Mouse (Mus musculus) midbrain, embryonic 10.5 days (tissue): Measurements from ENCODE around the gene Eif2b4. TPM values are rescaled to one million over a fixed set of nuclear protein-coding genes. Genes with fewer than 3 reads are reported as not detected.
"Not testable (repeated sequence)": the region's sequence is repeated elsewhere in the genome, so short reads cannot be mapped to it uniquely, and the experiment has no call there.

ENCODE experiments used
- DNase-seq: peaks from one replicate; pipeline ENCODE4 v3.0.0-alpha.2; 2017; ENCODE audit warnings: low spot score
- H3K27ac ChIP-seq: fragments of 300-500 bp; sonication (generic); replicated peaks from 2 replicates; pipeline ENCODE4 v1.5.1; 2016; ENCODE audit warnings: mild to moderate bottlenecking
- H3K27me3 ChIP-seq: fragments of 300-500 bp; sonication (generic); 2 replicates; pipeline ENCODE4 v1.6.1; 2016; ENCODE audit warnings: low read depth, mild to moderate bottlenecking; ENCODE audit not compliant: poor library complexity, severe bottlenecking
- H3K36me3 ChIP-seq: fragments of 300-500 bp; sonication (generic); 2 replicates; pipeline ENCODE4 v1.6.1; 2016; ENCODE audit warnings: mild to moderate bottlenecking, moderate library complexity
- H3K4me1 ChIP-seq: fragments of 300-500 bp; sonication (generic); 2 replicates; pipeline ENCODE4 v1.6.1; 2016
- H3K4me3 ChIP-seq: fragments of 300-500 bp; sonication (generic); 2 replicates; pipeline ENCODE4 v1.5.1; 2016; ENCODE audit warnings: mild to moderate bottlenecking, moderate library complexity
- H3K9me3 ChIP-seq: fragments of 300-500 bp; sonication (generic); replicated peaks from 2 replicates; pipeline ENCODE4 v1.6.1; 2016; ENCODE audit warnings: mild to moderate bottlenecking
- WGBS: fragments of 180-500 bp; shearing (Covaris S2); methylation state at CpG from one replicate; pipeline ENCODE4 v1.1.7; 2016; 5-methylcytosine and 5-hydroxymethylcytosine counted together
- polyA plus RNA-seq: library from polyadenylated mRNA; unstranded; fragments of >200 nt; fragmentation: Nextera tagmentation; extraction: Ambion mirVana; gene quantifications from 2 replicates; pipeline ENCODE4 v1.2.1, GENCODE M21; 2016

The Eif2b4 gene
- polyA plus RNA-seq, 1 experiment from 2014 or later: 86.3 TPM

DNA sequence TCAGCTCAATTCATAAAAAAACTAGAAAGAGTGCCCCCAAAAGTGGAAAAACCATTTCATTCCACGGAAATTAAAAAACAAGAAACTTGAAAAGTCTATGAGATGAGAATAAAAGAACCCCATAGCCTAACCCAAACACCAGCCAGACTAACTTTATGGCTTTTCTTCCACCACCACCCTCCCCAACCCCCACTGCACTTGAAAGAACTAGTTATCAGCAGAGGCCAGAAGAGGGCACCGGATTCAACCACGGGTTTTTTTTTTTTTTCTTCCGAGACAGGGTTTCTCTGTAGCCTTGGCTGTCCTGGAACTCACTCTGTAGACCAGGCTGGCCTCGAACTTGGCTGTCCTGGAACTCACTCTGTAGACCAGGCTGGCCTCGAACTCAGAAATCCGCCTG is 25.1 kb upstream of the Eif2b4 start:
- no peak for DNase-seq
- H3K4me3 ChIP-seq: peak overlapping the region; percentile 20; the same call in 1 of the 2 replicates
- H3K9me3 ChIP-seq: no peaks in the 10 kb centered on the region
- H3K4me1 ChIP-seq: peaks cover 24% of the 10 kb centered on the region
- H3K27me3 ChIP-seq: no peaks in the 10 kb centered on the region
- H3K27ac ChIP-seq: no peak overlapping the region
- peaks cover 16% of the 10 kb centered on the region for H3K36me3 ChIP-seq
- WGBS: 77% methylated on average over 7 of the region's 7 CpGs

DNA sequence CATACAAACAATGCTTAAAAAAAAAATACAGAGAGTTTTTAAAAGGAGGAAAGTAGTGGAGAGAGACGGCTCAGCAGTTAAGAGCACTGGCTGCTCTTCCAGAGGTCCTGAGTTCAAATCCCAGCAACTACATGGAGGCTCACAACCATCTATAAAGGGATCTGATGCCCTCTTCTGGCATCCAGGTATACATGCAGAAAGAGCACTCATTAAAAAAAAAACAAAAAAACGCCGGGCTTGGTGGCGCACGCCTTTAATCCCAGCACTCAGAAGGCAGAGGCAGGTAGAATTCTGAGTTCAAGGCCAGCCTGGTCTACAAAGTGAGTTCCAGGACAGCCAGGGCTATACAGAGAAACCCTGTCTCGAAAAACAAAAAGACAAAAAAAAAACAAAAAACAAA is 23.3 kb upstream of the Eif2b4 start:
- DNase-seq: not testable (repeated sequence)
- peaks cover 16% of the 10 kb centered on the region for H3K36me3 ChIP-seq
- 89% methylated on average over 6 of the region's 6 CpGs for WGBS

DNA sequence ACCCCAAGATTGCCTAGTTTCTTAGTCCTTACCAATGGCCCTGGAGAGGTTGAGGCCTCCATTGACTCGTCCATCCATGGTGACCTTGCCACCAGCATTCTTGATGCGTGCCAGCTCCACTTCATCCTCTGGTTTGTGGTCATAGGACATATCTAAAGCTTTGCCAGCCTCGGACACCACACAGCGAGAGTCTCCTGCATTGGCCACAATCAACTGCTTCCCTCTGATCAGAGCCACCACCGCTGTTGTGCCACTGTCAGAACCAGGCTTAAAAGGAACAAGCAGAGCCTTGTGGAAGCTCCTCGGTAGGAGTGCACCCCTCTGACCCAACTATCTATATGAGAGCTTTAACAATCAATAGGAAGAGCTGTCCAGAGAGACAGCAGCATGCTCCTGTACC is 11.2 kb upstream of the Eif2b4 start:
- Histone ChIP-seq H3K27me3 (no peaks in the 10 kb centered on the region), H3K4me1 (peaks cover 27% of the 10 kb centered on the region), H3K36me3 (peaks cover 81% of the 10 kb centered on the region), H3K9me3 (peaks cover 6% of the 10 kb centered on the region), H3K4me3 (no peak overlapping the region), H3K27ac (no peak overlapping the region)
- WGBS: 91% methylated on average over 6 of the region's 6 CpGs
- no peak for DNase-seq

More for the DNA sequence above, 23.3 kb upstream of the Eif2b4 start:
- not testable (repeated sequence) for H3K9me3 ChIP-seq, H3K4me3 ChIP-seq, H3K27ac ChIP-seq, H3K27me3 ChIP-seq
- peaks cover 21% of the 10 kb centered on the region for H3K4me1 ChIP-seq

DNA sequence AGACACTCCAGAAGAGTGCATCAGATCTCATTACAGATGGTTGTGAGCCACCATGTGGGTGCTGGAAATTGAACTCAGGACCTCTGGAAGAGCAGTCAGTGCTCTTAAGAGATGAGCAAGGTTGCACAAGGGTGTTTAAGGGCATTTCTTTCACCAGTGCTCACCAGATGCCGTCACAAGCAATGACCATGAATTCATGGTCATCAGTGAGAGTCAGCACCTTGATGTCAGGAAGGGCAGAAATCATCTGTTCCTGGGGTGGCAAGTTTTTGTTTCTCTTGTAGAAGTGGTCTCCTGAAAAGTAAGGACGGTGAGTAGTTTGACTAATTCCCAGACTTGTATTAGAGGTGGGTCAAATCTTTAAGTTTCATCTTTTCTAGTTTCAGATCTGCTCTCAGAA is 10.6 kb upstream of the Eif2b4 start:
- 93% methylated on average over 2 of the region's 2 CpGs for WGBS
- H3K36me3 ChIP-seq: peaks cover 86% of the 10 kb centered on the region

DNA sequence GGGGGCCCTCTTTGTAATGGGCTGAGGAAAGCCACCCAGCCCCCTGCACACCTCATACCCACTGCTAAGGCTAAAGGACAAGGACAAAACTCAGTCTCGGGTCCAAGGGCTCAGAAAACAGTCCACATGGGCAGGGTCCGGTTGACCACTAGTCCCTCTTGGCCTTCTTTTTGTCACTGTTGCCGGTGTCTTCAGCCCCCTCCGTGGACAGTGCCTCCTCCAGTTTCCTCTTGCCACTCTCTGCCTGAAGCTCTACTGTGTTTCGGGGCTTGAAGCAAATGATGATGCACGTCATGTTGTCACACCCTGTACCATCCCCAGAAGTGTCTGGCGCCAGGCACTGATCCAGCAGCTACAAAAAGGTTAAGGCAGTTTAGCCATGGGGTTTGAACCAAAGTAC is 9.7 kb upstream of the Eif2b4 start:
- Histone ChIP-seq H3K27ac (peak overlapping the region; percentile 96), H3K4me1 (peaks cover 27% of the 10 kb centered on the region), H3K4me3 (peak overlapping the region; percentile 84), H3K27me3 (no peaks in the 10 kb centered on the region), H3K36me3 (peaks cover 86% of the 10 kb centered on the region), H3K9me3 (peaks cover 6% of the 10 kb centered on the region)
- WGBS: 87% methylated on average over 7 of the region's 7 CpGs
- no peak for DNase-seq

More for the DNA sequence above, 10.6 kb upstream of the Eif2b4 start:
- peaks cover 6% of the 10 kb centered on the region for H3K9me3 ChIP-seq
- H3K27me3 ChIP-seq: no peaks in the 10 kb centered on the region
- H3K4me1 ChIP-seq: peaks cover 27% of the 10 kb centered on the region
- no peak overlapping the region for H3K4me3 ChIP-seq
- H3K27ac ChIP-seq: no peak overlapping the region
- no peak for DNase-seq

DNA sequence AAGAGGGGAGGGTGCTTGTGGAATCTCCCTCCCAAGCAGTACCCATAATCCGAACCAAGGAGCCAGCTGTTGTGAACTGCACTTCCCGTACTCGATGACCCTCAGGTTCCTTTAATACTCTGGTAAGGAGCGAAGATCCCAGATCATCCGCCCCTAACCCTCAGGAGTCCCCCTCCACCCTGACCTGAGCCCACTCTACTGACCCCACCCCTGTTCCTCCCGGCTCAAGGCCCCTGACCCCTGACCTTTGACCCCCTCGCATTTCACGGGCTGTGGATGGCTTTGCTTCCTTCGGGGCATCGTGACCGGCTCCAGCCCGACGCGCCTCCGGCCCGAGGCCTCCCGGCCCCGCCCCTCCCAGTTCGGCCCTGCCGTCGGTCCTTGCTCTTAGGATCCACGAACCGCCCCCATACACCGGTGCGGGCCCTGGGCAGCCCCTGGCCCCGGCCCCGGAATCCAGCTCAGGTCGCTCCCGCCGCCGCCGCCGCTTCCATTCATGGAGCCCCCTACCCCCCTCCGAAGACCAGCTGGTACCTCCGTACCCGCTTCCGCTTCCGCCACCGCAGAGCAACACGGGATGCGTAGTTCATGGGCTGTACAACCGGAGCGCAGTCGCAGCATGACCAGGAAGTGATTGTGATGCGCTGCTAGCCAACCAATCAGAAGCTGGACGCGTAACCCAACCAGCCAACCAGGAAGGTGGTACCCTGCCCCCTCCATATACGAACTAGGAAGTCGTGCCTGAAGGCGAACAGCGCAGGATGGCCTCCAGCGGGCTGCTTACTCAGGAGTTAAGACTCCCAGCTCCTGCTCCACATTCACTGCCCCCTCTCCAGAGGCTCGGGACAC is 8.7 kb upstream of the Eif2b4 start, which contains the start of gene Zfp513:
Gene Zfp513, minus strand, starts transcription at position 562 of the 849 bp plus-strand sequence.
- Histone ChIP-seq H3K4me3 (peak within 1 kb of the TSS; percentile 84), H3K36me3 (peaks cover 86% of the 10 kb centered on the region), H3K4me1 (peaks cover 27% of the 10 kb centered on the region), H3K27me3 (no peaks in the 10 kb centered on the region), H3K9me3 (peaks cover 6% of the 10 kb centered on the region), H3K27ac (peak within 1 kb of the TSS; percentile 96)
- WGBS: under 1% methylated on average over 53 of the region's 53 CpGs
- DNase-seq: peak; percentile 97

DNA sequence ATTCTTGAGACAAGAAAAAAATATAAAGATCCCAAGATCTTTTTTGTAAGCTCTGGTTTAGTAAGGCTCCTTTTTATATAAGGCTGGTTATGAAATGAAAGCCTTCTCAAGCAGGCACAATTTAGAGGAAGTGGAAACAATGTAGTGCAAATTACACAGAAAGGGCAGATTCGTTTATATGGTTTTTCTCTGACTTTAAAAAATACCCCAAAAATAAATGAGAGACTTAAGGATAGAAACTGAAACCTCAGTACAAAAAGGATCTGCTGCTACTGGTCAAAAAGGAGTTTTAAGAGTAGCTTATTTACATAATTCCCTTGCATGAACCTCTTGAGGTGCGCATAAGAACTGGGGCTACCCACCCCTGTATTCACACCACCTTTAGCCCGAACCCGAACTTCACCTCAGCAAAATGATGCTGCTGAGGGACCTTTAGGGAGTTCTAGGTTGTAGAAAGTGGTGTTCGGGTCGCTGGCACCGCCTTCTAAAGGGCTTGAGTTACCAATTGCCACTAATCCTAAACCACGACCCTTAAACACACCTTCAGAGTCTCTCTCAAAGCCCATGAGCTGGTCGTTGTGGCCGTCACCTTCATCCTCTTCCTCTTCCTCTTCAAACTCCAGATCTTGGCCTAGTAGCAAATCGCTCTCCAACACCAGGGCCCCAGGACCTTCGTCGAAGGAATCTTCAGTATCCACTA is 8.0 kb upstream of the Eif2b4 start:
- WGBS: 24% methylated on average over 13 of the region's 13 CpGs
- peak overlapping the region; percentile 96 for H3K27ac ChIP-seq
- DNase-seq: no peak
- H3K4me3 ChIP-seq: peak overlapping the region; percentile 84
- H3K36me3 ChIP-seq: peaks cover 87% of the 10 kb centered on the region
- H3K9me3 ChIP-seq: peaks cover 6% of the 10 kb centered on the region
- no peaks in the 10 kb centered on the region for H3K27me3 ChIP-seq
- peaks cover 27% of the 10 kb centered on the region for H3K4me1 ChIP-seq

DNA sequence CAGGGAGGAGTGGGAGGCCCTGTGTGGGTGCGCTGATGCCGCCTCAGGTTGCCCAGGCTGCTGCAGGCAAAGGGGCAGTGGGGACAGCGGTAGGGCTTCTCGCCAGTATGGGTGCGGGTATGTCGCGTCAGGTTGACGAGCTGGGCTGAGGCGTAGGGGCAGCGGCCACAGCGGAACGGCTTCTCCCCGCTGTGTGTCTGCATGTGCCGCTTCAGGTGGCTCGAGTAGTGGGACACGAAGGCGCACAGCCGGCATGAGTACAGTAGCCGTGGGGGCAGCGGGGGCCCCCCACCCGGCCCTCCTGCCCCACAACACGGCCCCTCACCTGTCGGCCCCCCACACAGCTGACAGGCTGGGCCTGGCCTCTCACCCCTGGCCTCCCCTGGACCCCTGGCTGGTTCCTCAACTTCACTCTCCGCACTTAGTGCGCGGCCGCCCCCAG is 7.1 kb upstream of the Eif2b4 start:
- no peak overlapping the region for H3K27ac ChIP-seq
- peaks cover 87% of the 10 kb centered on the region for H3K36me3 ChIP-seq
- peaks cover 6% of the 10 kb centered on the region for H3K9me3 ChIP-seq
- no peak for DNase-seq
- H3K4me1 ChIP-seq: peaks cover 27% of the 10 kb centered on the region
- 90% methylated on average over 27 of the region's 27 CpGs for WGBS
- no peaks in the 10 kb centered on the region for H3K27me3 ChIP-seq
- peak overlapping the region; percentile 84 for H3K4me3 ChIP-seq

DNA sequence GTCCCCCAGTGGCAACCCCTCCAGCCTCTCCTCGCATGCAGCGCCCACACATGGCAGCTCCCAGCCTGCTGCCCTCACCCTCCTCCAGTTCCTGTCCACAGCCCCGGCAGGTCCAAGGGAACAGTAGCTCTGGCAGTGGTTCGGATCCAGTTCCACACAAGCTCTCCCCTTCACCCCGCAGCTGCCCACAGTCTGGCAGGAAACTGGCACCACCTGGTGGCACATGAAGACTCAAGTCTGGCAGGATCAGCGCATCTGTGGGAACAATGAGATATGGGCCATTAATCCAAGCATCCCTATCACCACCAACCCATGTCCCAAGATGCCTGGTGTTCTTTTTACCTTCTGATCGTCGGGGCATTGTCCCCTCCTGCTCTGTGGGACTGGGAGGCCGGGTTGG is 6.7 kb upstream of the Eif2b4 start:
- no peak for DNase-seq
- Histone ChIP-seq H3K36me3 (peaks cover 87% of the 10 kb centered on the region), H3K4me1 (peaks cover 27% of the 10 kb centered on the region), H3K4me3 (peak overlapping the region; percentile 84; the same call in 1 of the 2 replicates), H3K9me3 (peaks cover 6% of the 10 kb centered on the region), H3K27ac (no peak overlapping the region), H3K27me3 (no peaks in the 10 kb centered on the region)
- 90% methylated on average over 9 of the region's 9 CpGs for WGBS

DNA sequence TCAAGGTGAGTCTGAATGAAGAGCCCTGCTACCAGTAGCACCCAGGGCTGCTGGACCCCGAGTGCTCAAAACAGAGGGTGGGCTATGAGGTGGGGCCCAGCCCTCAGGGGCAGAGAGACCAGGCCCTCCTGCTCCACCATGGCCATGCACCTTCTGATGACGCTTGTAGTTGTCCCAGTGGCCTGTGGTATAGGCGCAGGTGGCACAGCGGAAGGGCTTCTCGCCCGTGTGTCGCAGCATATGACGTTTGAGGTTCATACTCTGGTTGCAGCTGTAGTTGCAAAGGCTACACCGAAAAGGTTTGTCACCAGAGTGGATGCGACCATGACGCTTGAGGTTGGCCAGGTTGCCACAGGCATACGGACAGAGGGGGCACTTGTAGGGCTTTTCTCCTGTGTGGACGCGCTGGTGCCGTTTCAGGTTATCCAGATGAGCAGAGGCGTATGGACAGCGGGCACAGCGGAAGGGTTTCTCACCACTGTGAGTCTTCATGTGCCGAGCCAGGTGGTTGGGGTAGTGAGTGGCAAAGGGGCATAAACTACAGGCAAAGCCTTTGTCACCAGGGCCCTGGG is 6.2 kb upstream of the Eif2b4 start:
- Histone ChIP-seq H3K9me3 (peaks cover 6% of the 10 kb centered on the region), H3K36me3 (peaks cover 87% of the 10 kb centered on the region), H3K27me3 (no peaks in the 10 kb centered on the region), H3K27ac (no peak overlapping the region), H3K4me1 (peaks cover 30% of the 10 kb centered on the region), H3K4me3 (peak overlapping the region; percentile 84; the same call in 1 of the 2 replicates)
- no peak for DNase-seq
- 93% methylated on average over 19 of the region's 19 CpGs for WGBS

DNA sequence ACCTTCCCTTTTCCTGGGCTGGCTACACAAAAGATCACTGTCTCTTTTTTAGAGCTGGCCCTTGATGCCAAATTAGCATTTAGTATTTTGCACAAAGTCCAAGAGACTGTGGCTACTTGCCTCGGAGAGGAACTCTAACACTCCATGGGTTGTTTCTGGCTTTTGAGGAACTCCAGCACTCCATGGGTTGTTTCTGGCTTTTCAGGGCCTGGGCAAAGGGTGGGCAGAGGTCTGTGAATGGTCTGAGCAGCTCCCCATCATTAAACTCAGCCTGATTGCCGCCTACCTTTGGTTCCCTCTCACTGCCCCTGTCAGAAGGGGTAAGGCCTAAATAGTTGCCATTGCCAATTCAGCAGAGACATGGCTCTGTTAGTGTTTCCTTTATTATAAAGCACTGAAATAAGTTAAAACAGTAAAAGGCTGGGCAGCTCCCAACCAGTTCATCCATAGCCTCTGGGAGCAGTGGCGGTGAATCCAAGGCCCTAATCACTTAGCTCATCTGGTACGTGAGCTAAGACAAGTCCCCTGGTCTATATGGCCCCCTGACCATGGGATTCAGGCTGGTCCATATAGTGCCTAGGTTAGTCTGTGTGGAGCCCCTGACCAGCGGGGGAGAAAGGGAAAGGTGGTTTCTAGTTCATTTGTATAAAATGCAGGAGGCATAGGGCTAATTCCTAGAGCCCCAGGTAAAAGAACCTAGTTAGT is 5.5 kb upstream of the Eif2b4 start:
- H3K9me3 ChIP-seq: peaks cover 6% of the 10 kb centered on the region
- no peak overlapping the region for H3K4me3 ChIP-seq
- WGBS: 87% methylated on average over 5 of the region's 5 CpGs
- DNase-seq: no peak
- no peaks in the 10 kb centered on the region for H3K27me3 ChIP-seq
- H3K36me3 ChIP-seq: peaks cover 82% of the 10 kb centered on the region
- no peak overlapping the region for H3K27ac ChIP-seq
- H3K4me1 ChIP-seq: peaks cover 37% of the 10 kb centered on the region

DNA sequence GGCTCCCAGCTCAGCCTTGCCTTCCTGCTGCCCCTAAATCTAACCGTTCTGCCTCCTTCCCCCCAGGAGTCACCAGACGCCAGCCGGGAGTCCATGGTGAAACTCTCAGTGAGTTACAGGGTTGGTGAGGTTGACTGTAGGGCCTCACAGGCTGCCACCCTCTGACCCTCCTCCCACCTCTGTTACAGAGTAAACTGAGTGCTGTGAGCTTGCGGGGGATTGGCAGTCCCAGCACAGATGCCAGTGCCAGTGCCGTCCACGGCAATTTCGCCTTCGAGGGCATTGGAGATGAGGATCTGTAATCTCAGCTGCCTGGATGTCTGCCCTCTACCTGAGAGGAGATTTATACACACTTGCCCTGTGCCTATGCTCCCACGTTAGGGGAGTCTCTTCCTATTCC is 4.9 kb upstream of the Eif2b4 start:
- no peak overlapping the region for H3K4me3 ChIP-seq
- H3K27ac ChIP-seq: no peak overlapping the region
- no peaks in the 10 kb centered on the region for H3K27me3 ChIP-seq
- H3K4me1 ChIP-seq: peaks cover 37% of the 10 kb centered on the region
- 90% methylated on average over 9 of the region's 9 CpGs for WGBS
- peaks cover 76% of the 10 kb centered on the region for H3K36me3 ChIP-seq
- no peak for DNase-seq
- H3K9me3 ChIP-seq: peaks cover 6% of the 10 kb centered on the region
